Mouse (Mus musculus): ENCODE measurements around the gene Ghitm. TPM values are rescaled to one million over a fixed set of nuclear protein-coding genes. Genes with fewer than 3 reads are reported as not detected.
A peak's percentile ranks its signal among the peaks of the same experiment; 100 is the strongest.

Ghitm gene
- polyA plus RNA-seq, 1 experiment from 2014 or later: 199 TPM

DNA sequence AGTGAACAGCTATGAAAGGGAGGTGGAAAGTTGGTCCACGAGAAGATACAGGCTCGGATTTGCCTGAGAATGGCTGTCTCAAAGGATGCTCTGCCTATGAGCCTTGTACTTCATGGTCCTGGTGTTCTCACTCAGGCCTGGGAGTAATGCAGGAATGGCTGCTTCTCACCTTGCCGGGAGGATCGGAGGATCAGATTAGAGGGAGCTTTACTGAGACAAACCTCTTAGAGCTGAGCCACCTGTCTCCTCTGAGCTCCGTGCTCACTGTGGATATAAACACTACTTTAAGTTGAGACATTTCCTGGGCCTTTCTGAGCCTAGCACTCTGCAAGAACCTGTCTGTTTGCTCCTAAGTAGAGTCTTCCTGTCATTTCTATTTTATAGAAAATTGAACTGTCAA, 33.5 kb downstream of the Ghitm start:
- H3K9ac ChIP-seq: no peak overlapping the region
- peaks cover 14% of the 10 kb centered on the region; the same call in 1 of the 2 replicates for H3K27me3 ChIP-seq
- H3K4me1 ChIP-seq (replicated peaks): peaks cover 17% of the 10 kb centered on the region
- H3K4me2 ChIP-seq: no peak overlapping the region
- ATAC-seq (ENCODE audit: low FRiP score, low read depth): no peak
- no peak overlapping the region for H3K4me3 ChIP-seq
- H3K27ac ChIP-seq (replicated peaks): no peak overlapping the region
- H3K36me3 ChIP-seq: no peaks in the 10 kb centered on the region
- H3K9me3 ChIP-seq: no peaks in the 10 kb centered on the region
- WGBS: 80% methylated on average over 5 of the region's 5 CpGs

DNA sequence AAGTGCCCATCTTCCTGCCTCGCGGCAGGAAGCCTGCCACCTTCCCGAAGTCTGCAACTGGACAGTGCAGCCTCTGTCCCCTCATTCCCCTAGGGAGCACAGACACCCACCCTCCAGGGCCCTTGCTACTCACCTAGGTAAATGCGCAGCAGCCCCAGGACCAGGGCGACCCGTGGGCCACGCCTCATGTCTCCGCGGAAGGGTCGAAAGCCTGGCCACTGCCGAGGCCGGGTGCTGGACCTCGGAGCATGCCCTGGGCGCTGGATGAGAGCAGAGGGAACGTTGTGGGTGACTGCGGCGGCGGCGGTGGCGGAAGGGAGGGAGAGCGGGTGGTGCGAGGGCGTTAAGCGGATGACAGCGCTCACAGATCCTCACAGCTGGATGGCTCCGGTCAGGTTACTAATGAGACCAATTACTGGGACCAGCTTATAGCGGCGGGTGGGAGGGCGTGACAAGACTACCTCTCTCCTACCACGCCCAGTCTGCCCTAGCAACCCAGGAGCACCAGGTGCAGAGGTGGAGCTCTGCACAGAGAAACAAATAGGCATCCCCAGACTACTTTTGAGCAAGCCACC, 37.0 kb downstream of the Ghitm start, which contains the start of gene Cdhr1:
TSS of gene Cdhr1 (minus strand) at position 392 of the 575 bp plus-strand sequence.
- H3K36me3 ChIP-seq: no peaks in the 10 kb centered on the region
- H3K4me1 ChIP-seq (replicated peaks): peaks cover 12% of the 10 kb centered on the region; the same call in 1 of the 2 replicates
- H3K4me2 ChIP-seq: peak within 1 kb of the TSS; percentile 77
- H3K27me3 ChIP-seq: peaks cover 14% of the 10 kb centered on the region; the same call in 1 of the 2 replicates
- ATAC-seq (ENCODE audit: low FRiP score, low read depth): peak; percentile 71
- peak within 1 kb of the TSS; percentile 43 for H3K4me3 ChIP-seq
- H3K9me3 ChIP-seq: no peaks in the 10 kb centered on the region
- 2% methylated on average over 30 of the region's 30 CpGs for WGBS
- H3K27ac ChIP-seq (replicated peaks): no peak within 1 kb of the TSS
- peak within 1 kb of the TSS; percentile 44 for H3K9ac ChIP-seq

DNA sequence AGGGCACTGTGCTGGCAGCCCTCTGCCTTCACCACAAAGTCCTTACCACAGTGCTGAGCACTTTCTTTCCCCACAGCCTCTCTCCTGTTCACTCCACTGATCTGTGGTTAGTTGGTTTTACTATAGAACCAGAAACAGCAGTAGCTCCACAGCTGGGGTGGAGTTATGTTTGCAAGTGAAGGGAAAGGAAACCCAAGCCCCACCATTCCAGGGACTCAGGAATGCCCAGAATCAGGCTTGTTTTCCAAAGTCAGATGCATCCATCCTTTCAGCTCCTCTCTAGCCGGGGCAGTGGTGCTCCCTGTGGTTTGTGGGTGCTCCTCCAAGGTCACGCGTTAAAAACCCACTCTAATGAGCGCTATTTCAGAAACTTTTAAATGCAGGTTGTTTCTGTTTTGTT, 39.5 kb downstream of the Ghitm start:
- no peak overlapping the region for H3K27ac ChIP-seq (replicated peaks)
- H3K4me3 ChIP-seq: no peak overlapping the region
- peaks cover 12% of the 10 kb centered on the region; the same call in 1 of the 2 replicates for H3K4me1 ChIP-seq (replicated peaks)
- no peak overlapping the region for H3K9ac ChIP-seq
- ATAC-seq (ENCODE audit: low FRiP score, low read depth): no peak
- peaks cover 14% of the 10 kb centered on the region; the same call in 1 of the 2 replicates for H3K27me3 ChIP-seq
- WGBS: 84% methylated on average over 4 of the region's 4 CpGs
- H3K4me2 ChIP-seq: no peak overlapping the region
- no peaks in the 10 kb centered on the region for H3K9me3 ChIP-seq
- H3K36me3 ChIP-seq: no peaks in the 10 kb centered on the region

DNA sequence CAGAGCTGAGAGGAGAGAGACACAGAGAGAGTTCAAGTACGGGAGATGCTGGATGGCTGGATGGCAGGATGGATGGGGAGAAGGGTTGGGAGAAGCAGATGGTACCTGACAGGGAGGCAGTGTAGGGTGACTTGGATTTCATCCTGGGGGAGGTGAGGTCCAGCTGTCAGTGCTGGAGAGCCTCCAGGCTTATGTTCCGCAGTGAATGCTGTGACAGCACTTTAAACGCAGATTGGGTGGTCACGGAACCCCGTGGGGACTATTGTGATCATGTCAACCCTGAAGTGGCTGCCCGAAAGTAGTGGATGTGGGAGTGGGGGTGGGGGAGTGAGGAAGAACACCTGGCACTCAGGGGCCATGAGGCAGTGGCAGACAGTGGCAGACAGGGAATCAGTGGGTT, 40.6 kb downstream of the Ghitm start:
- H3K4me3 ChIP-seq: no peak overlapping the region
- H3K4me1 ChIP-seq (replicated peaks): peaks cover 12% of the 10 kb centered on the region; the same call in 1 of the 2 replicates
- no peak overlapping the region for H3K9ac ChIP-seq
- H3K36me3 ChIP-seq: no peaks in the 10 kb centered on the region
- H3K27me3 ChIP-seq: peaks cover 12% of the 10 kb centered on the region; the same call in 1 of the 2 replicates
- H3K27ac ChIP-seq (replicated peaks): no peak overlapping the region
- no peak overlapping the region for H3K4me2 ChIP-seq
- H3K9me3 ChIP-seq: no peaks in the 10 kb centered on the region
- 52% methylated on average over 6 of the region's 6 CpGs for WGBS
- ATAC-seq (ENCODE audit: low FRiP score, low read depth): no peak

DNA sequence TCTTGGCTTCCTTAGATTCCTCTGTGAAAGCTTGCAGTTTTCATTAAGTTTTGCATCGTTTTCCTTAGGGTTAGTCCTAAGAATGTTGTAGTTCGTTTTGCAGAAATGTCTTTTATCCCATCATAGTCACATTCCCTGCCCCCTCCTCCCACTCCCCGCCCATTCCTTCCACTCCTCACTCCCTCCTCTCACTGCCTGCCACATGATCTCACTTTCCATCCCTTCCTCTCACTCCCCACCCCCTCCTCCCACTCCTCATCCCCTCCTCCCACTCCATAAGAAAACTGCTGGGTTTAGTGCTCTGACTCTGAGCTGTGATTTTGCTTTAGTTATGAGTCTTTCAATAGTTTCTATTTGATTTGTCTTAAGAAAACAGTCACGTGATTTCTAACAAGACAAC, 51.3 kb downstream of the Ghitm start:
- Histone ChIP-seq H3K27ac (replicated peaks) (no peak overlapping the region), H3K9me3 (no peaks in the 10 kb centered on the region), H3K4me1 (replicated peaks) (no peaks in the 10 kb centered on the region), H3K4me2 (no peak overlapping the region), H3K4me3 (no peak overlapping the region), H3K36me3 (no peaks in the 10 kb centered on the region), H3K9ac (no peak overlapping the region), H3K27me3 (no peaks in the 10 kb centered on the region)
- no peak for ATAC-seq (ENCODE audit: low FRiP score, low read depth)
- WGBS: 42% methylated on average over 4 of the region's 4 CpGs

DNA sequence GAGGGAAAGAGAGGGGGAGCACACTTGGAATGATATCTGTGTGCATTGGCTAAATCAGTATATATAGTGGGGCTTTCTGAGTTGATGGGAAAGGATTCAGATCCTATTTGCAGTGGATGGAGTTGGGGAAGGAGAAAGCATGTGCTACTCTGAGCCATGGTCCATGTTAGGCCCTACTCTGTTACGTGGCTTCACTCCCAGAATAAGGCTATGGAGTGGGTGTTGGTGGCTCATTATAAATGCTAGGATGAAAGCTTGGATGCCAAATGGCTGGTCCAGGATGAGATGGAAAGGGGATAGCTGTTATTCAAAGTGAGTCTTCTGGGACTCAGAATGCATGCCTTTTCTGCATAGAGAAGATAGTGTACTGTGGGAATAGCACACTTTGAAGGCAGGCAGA, 54.3 kb downstream of the Ghitm start:
- H3K27ac ChIP-seq (replicated peaks): no peak overlapping the region
- 92% methylated on average over 1 of the region's 1 CpGs for WGBS
- H3K4me1 ChIP-seq (replicated peaks): no peaks in the 10 kb centered on the region
- H3K4me2 ChIP-seq: no peak overlapping the region
- no peaks in the 10 kb centered on the region for H3K27me3 ChIP-seq
- no peaks in the 10 kb centered on the region for H3K9me3 ChIP-seq
- no peaks in the 10 kb centered on the region for H3K36me3 ChIP-seq
- H3K4me3 ChIP-seq: no peak overlapping the region
- no peak for ATAC-seq (ENCODE audit: low FRiP score, low read depth)
- no peak overlapping the region for H3K9ac ChIP-seq

Other genes starting within 250 kb of the Ghitm start
- gene Ccser2, start 166.5 kb downstream of the Ghitm start, polyA plus RNA-seq (2015; fragmentation: Nextera tagmentation; extraction: Ambion mirVana): 97.2 and 103 TPM in 2 replicates
- gene Rgr, start 86.3 kb downstream of the Ghitm start, polyA plus RNA-seq (2015; fragmentation: Nextera tagmentation; extraction: Ambion mirVana): not detected in 2 replicates
- not detected in 2 replicates for gene Lrit1, start 80.4 kb downstream of the Ghitm start, polyA plus RNA-seq (2015; fragmentation: Nextera tagmentation; extraction: Ambion mirVana)
- gene Lrit2, start 67.3 kb downstream of the Ghitm start, polyA plus RNA-seq (2015; fragmentation: Nextera tagmentation; extraction: Ambion mirVana): not detected in 2 replicates
- 2.9 and 3.3 TPM in 2 replicates for gene Cdhr1, start 36.9 kb downstream of the Ghitm start, polyA plus RNA-seq (2015; fragmentation: Nextera tagmentation; extraction: Ambion mirVana)
- gene 2610528A11Rik, start 21.2 kb downstream of the Ghitm start, polyA plus RNA-seq (2015; fragmentation: Nextera tagmentation; extraction: Ambion mirVana): 0.27 and 0.39 TPM in 2 replicates

Data from hindbrain, embryonic 15.5 days (tissue).